Mouse (Mus musculus): ENCODE results near the gene Scaf4.

- TF ChIP-seq CTCF (IDR thresholded peaks at IDR 0.05; ENCODE audit: low read depth) = no peak
- TF ChIP-seq EP300 (IDR thresholded peaks at IDR 0.05; ENCODE audit: low read depth) = no peak
These were observed 82.2 kb downstream of the Scaf4 start for GRCm38 (mm10) chr16:90202140-90202539.
